Mouse (Mus musculus) kidney, postnatal 0 days (tissue): ENCODE measurements around the gene Ptprm. TPM values are rescaled to one million over a fixed set of nuclear protein-coding genes. Genes with fewer than 3 reads are reported as not detected.

ENCODE experiments used
- ATAC-seq: fragments of 200-750 bp; cut with Nextera tagmentation; replicated peaks from 2 replicates; pipeline ENCODE4 v1.8.0; 2017; ENCODE audit warnings: low read depth, moderate number of reproducible peaks, moderate TSS enrichment, moderate library complexity; ENCODE audit not compliant: low FRiP score
- DNase-seq: peaks from one replicate; pipeline ENCODE4 v3.0.0-alpha.2; 2016; ENCODE audit warnings: low spot score
- H3K27ac ChIP-seq: fragments of 300-500 bp; sonication (generic); 2 replicates; pipeline ENCODE4 v1.5.1; 2014; ENCODE audit warnings: mild to moderate bottlenecking
- H3K27me3 ChIP-seq: fragments of 300-500 bp; sonication (generic); 2 replicates; pipeline ENCODE4 v1.6.1; 2014; ENCODE audit warnings: low read length, mixed read lengths; ENCODE audit not compliant: insufficient read depth
- H3K36me3 ChIP-seq: fragments of 300-500 bp; sonication (generic); 2 replicates; pipeline ENCODE4 v1.6.1; 2014; ENCODE audit warnings: low read length, mixed read lengths; ENCODE audit not compliant: insufficient read depth
- H3K4me1 ChIP-seq: fragments of 300-500 bp; sonication (generic); replicated peaks from 2 replicates; pipeline ENCODE4 v1.6.1; 2014; ENCODE audit warnings: antibody characterized with exemption, low read length, mixed read lengths; ENCODE audit not compliant: insufficient read depth
- H3K4me2 ChIP-seq: fragments of 300-500 bp; sonication (generic); 2 replicates; pipeline ENCODE4 v1.6.1; 2014; ENCODE audit warnings: mild to moderate bottlenecking, low read length, moderate library complexity, mixed read lengths
- H3K4me3 ChIP-seq: fragments of 300-500 bp; sonication (generic); replicated peaks from 2 replicates; pipeline ENCODE4 v1.5.1; 2014; ENCODE audit warnings: low read depth, low read length
- H3K9ac ChIP-seq: fragments of 300-500 bp; sonication (generic); 2 replicates; pipeline ENCODE4 v1.6.1; 2014; ENCODE audit warnings: low read depth, low read length
- H3K9me3 ChIP-seq: fragments of 300-500 bp; sonication (generic); replicated peaks from 2 replicates; pipeline ENCODE4 v1.6.1; 2016; ENCODE audit warnings: low read length, inconsistent platforms, mixed read lengths
- CTCF ChIP-seq: IDR thresholded peaks from 2 replicates; pipeline ENCODE4 v1.5.1; 2016; ENCODE audit warnings: antibody characterized with exemption, low read depth, mild to moderate bottlenecking, moderate library complexity
- WGBS: fragments of 180-500 bp; shearing (Covaris S2); extraction: QIAGEN DNeasy Blood & Tissue Kit; methylation state at CpG from one replicate; pipeline ENCODE4 v1.1.7; 2014; 5-methylcytosine and 5-hydroxymethylcytosine counted together
- polyA plus RNA-seq: library from polyadenylated mRNA; unstranded; fragments of >200 nt; fragmentation: Nextera tagmentation; extraction: Ambion mirVana; gene quantifications from 2 replicates; pipeline ENCODE4 v1.2.1, GENCODE M21; 2015

Ptprm gene
- polyA plus RNA-seq, 1 experiment from 2014 or later, result 13.7 TPM

DNA sequence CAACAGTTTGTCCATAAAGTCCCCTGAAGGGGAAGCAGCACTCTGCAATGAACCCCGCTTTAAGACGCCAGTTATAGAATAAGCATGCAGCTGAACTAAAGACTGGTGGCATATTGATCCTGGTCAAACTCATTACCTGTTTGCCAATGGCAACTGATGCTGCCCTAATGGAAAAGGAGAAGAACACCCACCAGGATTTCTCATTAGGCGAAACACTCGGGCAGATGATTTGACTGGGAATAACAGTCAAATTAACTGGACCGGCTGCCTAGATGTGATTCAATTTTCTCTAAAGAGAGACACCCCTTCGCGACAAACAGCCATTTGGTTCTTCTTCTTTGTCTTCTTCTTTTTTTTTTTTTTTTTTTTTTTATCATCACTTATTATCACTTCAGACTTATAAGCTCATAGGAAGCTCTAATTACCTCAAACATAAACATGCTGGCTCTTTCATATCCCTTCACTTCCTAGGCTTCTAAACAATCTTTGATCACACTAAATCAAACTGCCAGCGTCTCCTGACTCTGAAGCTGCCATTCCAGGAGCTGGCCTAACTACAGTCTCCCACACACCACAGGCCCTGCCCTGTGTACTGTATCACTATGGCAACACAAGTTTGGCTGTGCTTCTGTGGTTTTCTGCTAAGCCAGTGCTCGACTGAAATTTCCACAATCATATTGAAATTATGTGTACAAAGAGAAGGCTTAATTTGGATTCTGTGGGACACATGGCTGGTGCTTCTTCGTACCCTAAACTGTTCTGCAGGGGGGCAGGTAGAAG lies 48.0 kb downstream of the Ptprm start:
- no peaks in the 10 kb centered on the region for H3K4me1 ChIP-seq
- H3K9ac ChIP-seq, result no peak overlapping the region
- no peaks in the 10 kb centered on the region for H3K9me3 ChIP-seq
- 75% methylated on average over 10 of the region's 10 CpGs for WGBS
- H3K36me3 ChIP-seq, result no peaks in the 10 kb centered on the region
- H3K4me2 ChIP-seq, result no peak overlapping the region
- ATAC-seq (no peak), DNase-seq (peak; percentile 55)
- no peaks in the 10 kb centered on the region for H3K27me3 ChIP-seq
- no peak overlapping the region for H3K27ac ChIP-seq
- TF ChIP-seq CTCF, result no peak
- H3K4me3 ChIP-seq, result no peak overlapping the region

DNA sequence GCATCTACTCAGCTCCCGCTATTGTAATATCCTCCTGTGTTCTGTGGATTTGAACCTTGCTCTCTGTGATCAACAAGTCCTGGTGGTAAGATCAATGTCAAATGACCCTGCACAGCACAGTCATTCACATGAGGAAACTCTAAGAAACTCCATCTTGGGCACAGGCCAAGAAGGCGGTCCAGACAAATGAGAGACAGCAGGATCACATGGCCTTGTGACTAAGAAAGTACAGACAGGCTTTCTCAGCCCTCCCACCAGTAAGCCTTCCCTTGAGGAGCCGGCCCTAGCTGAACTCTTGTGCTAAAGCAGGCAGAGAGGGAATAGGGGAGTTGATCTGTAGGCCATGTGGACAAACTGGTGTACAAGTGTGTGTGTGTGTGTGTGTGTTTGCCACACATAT lies 49.4 kb downstream of the Ptprm start:
- WGBS, result 55% methylated on average over 3 of the region's 3 CpGs
- TF ChIP-seq CTCF, result no peak
- H3K27me3 ChIP-seq, result no peaks in the 10 kb centered on the region
- no peak overlapping the region for H3K9ac ChIP-seq
- H3K4me3 ChIP-seq, result no peak overlapping the region
- no peaks in the 10 kb centered on the region for H3K4me1 ChIP-seq
- no peaks in the 10 kb centered on the region for H3K36me3 ChIP-seq
- H3K27ac ChIP-seq, result no peak overlapping the region
- ATAC-seq (peak; percentile 46; the same call in 1 of the 2 replicates), DNase-seq (peak; percentile 72)
- H3K9me3 ChIP-seq, result no peaks in the 10 kb centered on the region
- no peak overlapping the region for H3K4me2 ChIP-seq

DNA sequence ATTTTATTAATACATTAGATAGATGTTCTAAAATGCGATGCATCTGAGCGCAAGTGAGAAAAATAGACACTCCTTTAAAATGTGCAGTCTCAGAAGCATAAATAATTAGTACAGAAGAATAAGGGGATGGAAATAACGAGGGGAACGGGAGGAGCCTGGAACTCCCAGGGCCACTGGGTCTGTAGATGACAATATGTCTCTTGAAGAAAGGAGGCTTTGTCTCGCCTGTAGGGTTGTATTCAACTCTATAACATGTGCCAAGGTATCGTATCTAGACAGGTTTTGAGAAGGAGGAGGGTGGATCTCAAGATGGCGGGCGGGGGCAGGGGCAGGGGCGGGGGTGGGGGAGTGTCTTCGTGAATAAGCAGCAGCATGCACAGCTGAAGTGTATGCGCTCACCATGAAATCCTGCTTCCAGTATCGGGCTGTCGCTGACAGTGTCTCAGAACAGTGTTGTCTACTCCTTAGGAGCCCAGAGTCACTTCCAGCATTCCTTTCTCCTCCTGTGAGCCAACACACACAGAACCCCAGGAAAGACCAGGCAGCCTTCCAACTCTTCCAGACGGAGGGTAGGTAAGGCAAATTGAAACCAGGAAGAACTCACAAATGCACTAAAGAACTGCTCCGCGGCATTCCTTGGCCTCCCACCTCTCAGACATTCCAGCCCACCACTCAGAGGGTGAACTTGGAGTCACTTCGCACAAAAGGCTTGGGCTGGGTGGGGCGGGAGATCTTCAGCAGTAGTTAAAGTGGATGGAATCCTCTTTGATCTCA lies 50.7 kb downstream of the Ptprm start:
- Histone ChIP-seq H3K9me3 (no peaks in the 10 kb centered on the region), H3K27me3 (no peaks in the 10 kb centered on the region), H3K36me3 (no peaks in the 10 kb centered on the region), H3K4me2 (peak overlapping the region; percentile 38), H3K9ac (no peak overlapping the region), H3K27ac (no peak overlapping the region), H3K4me3 (no peak overlapping the region), H3K4me1 (no peaks in the 10 kb centered on the region)
- 62% methylated on average over 18 of the region's 18 CpGs for WGBS
- no peak for ATAC-seq
- TF ChIP-seq CTCF, result no peak
- DNase-seq, result peak; percentile 63

DNA sequence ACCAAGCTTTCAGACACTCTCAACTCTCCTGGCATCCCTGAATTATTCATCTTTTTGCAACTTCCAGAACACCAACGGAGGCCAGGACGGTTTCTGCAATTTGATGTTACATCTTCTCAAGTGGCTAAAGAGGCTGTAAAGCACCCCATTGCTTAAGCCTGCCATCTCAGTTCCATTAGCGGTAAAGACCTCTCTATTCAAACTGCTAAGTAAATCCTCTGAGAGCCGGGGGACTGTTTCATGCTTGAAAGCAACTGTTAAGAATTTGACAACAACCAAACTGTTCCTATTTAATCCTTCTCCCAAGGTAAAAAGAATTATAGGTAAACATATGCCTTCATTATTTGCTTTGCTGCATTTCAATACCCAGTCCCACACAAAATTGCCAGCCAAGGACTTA lies 51.7 kb downstream of the Ptprm start:
- Histone ChIP-seq H3K4me1 (no peaks in the 10 kb centered on the region), H3K9me3 (no peaks in the 10 kb centered on the region), H3K9ac (no peak overlapping the region), H3K27ac (no peak overlapping the region), H3K4me3 (no peak overlapping the region), H3K36me3 (no peaks in the 10 kb centered on the region), H3K4me2 (no peak overlapping the region), H3K27me3 (no peaks in the 10 kb centered on the region)
- WGBS, result 74% methylated on average over 4 of the region's 4 CpGs
- DNase-seq, result no peak
- ATAC-seq, result no peak
- TF ChIP-seq CTCF, result no peak

DNA sequence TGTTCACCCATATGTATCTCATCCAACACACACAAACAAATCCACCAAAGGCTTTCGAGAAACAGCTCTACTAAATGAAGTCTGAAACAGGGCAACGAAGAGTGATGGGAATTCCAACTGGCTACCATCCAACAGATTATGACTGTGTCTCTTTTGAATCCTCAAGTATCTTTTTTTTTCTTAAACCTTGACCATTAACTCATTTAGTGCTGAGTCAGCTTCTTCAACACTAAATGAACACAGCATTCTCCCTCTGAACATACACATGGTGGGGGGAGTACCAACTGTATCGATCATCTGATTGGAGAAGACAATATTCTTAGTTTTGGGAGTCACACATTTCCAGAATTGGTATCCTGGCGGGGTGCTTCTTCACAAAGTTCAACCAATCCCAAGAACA lies 52.2 kb downstream of the Ptprm start:
- no peaks in the 10 kb centered on the region for H3K36me3 ChIP-seq
- no peaks in the 10 kb centered on the region for H3K9me3 ChIP-seq
- H3K4me1 ChIP-seq, result no peaks in the 10 kb centered on the region
- no peak for ATAC-seq
- DNase-seq, result no peak
- no peak overlapping the region for H3K4me3 ChIP-seq
- no peak overlapping the region for H3K4me2 ChIP-seq
- no peak for TF ChIP-seq CTCF
- WGBS, result 87% methylated on average over 4 of the region's 4 CpGs
- H3K27ac ChIP-seq, result no peak overlapping the region
- H3K9ac ChIP-seq, result no peak overlapping the region
- H3K27me3 ChIP-seq, result no peaks in the 10 kb centered on the region

DNA sequence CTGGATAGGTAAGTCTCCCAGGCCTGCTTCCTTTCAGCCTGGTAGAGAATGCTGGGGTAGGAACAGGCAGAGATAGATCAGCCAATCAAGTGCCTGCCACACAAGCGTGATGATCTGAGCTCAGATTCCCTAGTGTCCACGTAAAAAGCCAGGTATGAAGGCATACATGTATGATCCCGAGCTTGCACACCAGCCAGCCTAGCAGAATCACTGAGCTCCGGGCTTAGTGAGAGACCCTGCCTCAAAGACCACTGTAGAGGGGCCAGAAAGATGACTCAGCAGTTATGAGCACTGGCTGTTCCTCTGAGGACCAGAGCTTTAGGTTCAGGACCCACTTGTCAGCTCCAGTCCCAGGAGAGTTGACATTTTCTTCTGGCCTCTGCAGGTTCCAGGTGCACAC lies 52.9 kb downstream of the Ptprm start:
- no peaks in the 10 kb centered on the region for H3K27me3 ChIP-seq
- no peak overlapping the region for H3K4me3 ChIP-seq
- no peak overlapping the region for H3K9ac ChIP-seq
- no peak overlapping the region for H3K27ac ChIP-seq
- DNase-seq (no peak), ATAC-seq (no peak)
- 95% methylated on average over 4 of the region's 4 CpGs for WGBS
- TF ChIP-seq CTCF, result no peak
- no peak overlapping the region for H3K4me2 ChIP-seq
- H3K36me3 ChIP-seq, result no peaks in the 10 kb centered on the region
- no peaks in the 10 kb centered on the region for H3K9me3 ChIP-seq
- no peaks in the 10 kb centered on the region for H3K4me1 ChIP-seq
